Mouse (Mus musculus) midbrain, embryonic 11.5 days (tissue): ENCODE data around the gene Hist1h3g. TPM values are rescaled to one million over a fixed set of nuclear protein-coding genes. Genes with fewer than 3 reads are reported as not detected.

ENCODE experiments used
- ATAC-seq: fragments of 200-750 bp; cut with Nextera tagmentation; 2 replicates; pipeline ENCODE4 v1.8.0; 2017; ENCODE audit warnings: moderate TSS enrichment, moderate library complexity; ENCODE audit not compliant: low FRiP score
- DNase-seq: peaks from one replicate; pipeline ENCODE4 v3.0.0; 2015; ENCODE audit warnings: low spot score; ENCODE audit errors: missing footprints
- H3K27ac ChIP-seq: fragments of 300-500 bp; sonication (generic); 2 replicates; pipeline ENCODE4 v1.5.1; 2014; ENCODE audit warnings: low read depth, low read length
- H3K27me3 ChIP-seq: fragments of 300-500 bp; sonication (generic); 2 replicates; pipeline ENCODE4 v1.6.1; 2014; ENCODE audit warnings: mild to moderate bottlenecking, low read length, moderate library complexity, mixed read lengths; ENCODE audit not compliant: control insufficient read depth, insufficient read depth
- H3K36me3 ChIP-seq: fragments of 300-500 bp; sonication (generic); 2 replicates; pipeline ENCODE4 v1.6.1; 2014; ENCODE audit warnings: mild to moderate bottlenecking, low read length, moderate library complexity, mixed read lengths; ENCODE audit not compliant: control insufficient read depth, insufficient read depth
- H3K4me1 ChIP-seq: fragments of 300-500 bp; sonication (generic); 2 replicates; pipeline ENCODE4 v1.6.1; 2014; ENCODE audit warnings: low read length; ENCODE audit not compliant: control insufficient read depth, insufficient read depth
- H3K4me2 ChIP-seq: fragments of 300-500 bp; sonication (generic); 2 replicates; pipeline ENCODE4 v1.6.1; 2014; ENCODE audit warnings: mild to moderate bottlenecking, moderate library complexity
- H3K4me3 ChIP-seq: fragments of 300-500 bp; sonication (generic); 2 replicates; pipeline ENCODE4 v1.5.1; 2014; ENCODE audit warnings: low read depth, low read length
- H3K9ac ChIP-seq: fragments of 300-500 bp; sonication (generic); 2 replicates; pipeline ENCODE4 v1.6.1; 2014; ENCODE audit warnings: low read length
- H3K9me3 ChIP-seq: fragments of 300-500 bp; sonication (generic); 2 replicates; pipeline ENCODE4 v1.6.1; 2016; ENCODE audit warnings: low read length; ENCODE audit not compliant: control insufficient read depth
- WGBS: fragments of 180-500 bp; shearing (Covaris S2); extraction: QIAGEN DNeasy Blood & Tissue Kit; methylation state at CpG from one replicate; pipeline ENCODE4 v1.1.7; 2014; 5-methylcytosine and 5-hydroxymethylcytosine counted together
- polyA plus RNA-seq: library from polyadenylated mRNA; unstranded; fragments of >200 nt; fragmentation: Nextera tagmentation; extraction: Ambion mirVana; gene quantifications from 2 replicates; pipeline ENCODE4 v1.2.1, GENCODE M21; 2014

Gene Hist1h3g
- polyA plus RNA-seq, 1 experiment from 2014 or later, result 4.0 TPM

- ATAC-seq (no peak), DNase-seq (peak; percentile 93)
- peak overlapping the region; percentile 81 for H3K27ac ChIP-seq
- no peaks in the 10 kb centered on the region for H3K36me3 ChIP-seq
- 1% methylated on average over 7 of the region's 7 CpGs for WGBS
- H3K4me1 ChIP-seq, result peaks cover 11% of the 10 kb centered on the region
- no peaks in the 10 kb centered on the region for H3K9me3 ChIP-seq
- peak overlapping the region; percentile 77 for H3K9ac ChIP-seq
- no peaks in the 10 kb centered on the region for H3K27me3 ChIP-seq
- peak overlapping the region; percentile 39 for H3K4me3 ChIP-seq
- peak overlapping the region; percentile 61 for H3K4me2 ChIP-seq
These were observed 41.2 kb downstream of the Hist1h3g start for GRCm38 (mm10) chr13:23576351-23576881.

- DNase-seq, result peak; percentile 91
- Histone ChIP-seq H3K36me3 (no peaks in the 10 kb centered on the region), H3K27me3 (no peaks in the 10 kb centered on the region), H3K4me2 (peak overlapping the region; percentile 61), H3K9me3 (no peaks in the 10 kb centered on the region), H3K4me1 (peaks cover 11% of the 10 kb centered on the region), H3K27ac (peak overlapping the region; percentile 81), H3K4me3 (peak overlapping the region; percentile 39), H3K9ac (peak overlapping the region; percentile 77)
- WGBS, result 50% methylated on average over 6 of the region's 6 CpGs
- ATAC-seq, result no peak
These were observed 41.9 kb downstream of the Hist1h3g start for GRCm38 (mm10) chr13:23576906-23577639.

- Histone ChIP-seq H3K4me1 (peaks cover 12% of the 10 kb centered on the region), H3K4me2 (no peak overlapping the region), H3K9ac (no peak overlapping the region), H3K9me3 (no peaks in the 10 kb centered on the region), H3K27ac (no peak overlapping the region; the same call in 1 of the 2 replicates), H3K4me3 (no peak overlapping the region), H3K36me3 (no peaks in the 10 kb centered on the region), H3K27me3 (no peaks in the 10 kb centered on the region)
- WGBS, result 100% methylated on average over 1 of the region's 1 CpGs
- DNase-seq (peak; percentile 84), ATAC-seq (no peak)
These were observed 42.6 kb downstream of the Hist1h3g start for GRCm38 (mm10) chr13:23577835-23578234.

GRCm38 (mm10) chr13:23581408-23582218 is 46.4 kb downstream of the Hist1h3g start, which contains the start of gene Hist1h4d:
TSS of gene Hist1h4d (plus strand) at chr13:23581598.
- Histone ChIP-seq H3K27ac (peak within 1 kb of the TSS; percentile 77), H3K9me3 (no peaks in the 10 kb centered on the region), H3K27me3 (no peaks in the 10 kb centered on the region), H3K9ac (peak within 1 kb of the TSS; percentile 69), H3K36me3 (no peaks in the 10 kb centered on the region), H3K4me1 (peaks cover 20% of the 10 kb centered on the region), H3K4me3 (peak within 1 kb of the TSS; percentile 42), H3K4me2 (peak within 1 kb of the TSS; percentile 63)
- peak; percentile 100 for DNase-seq
- WGBS, result under 1% methylated on average over 43 of the region's 43 CpGs
- ATAC-seq, result peak; percentile 89

GRCm38 (mm10) chr13:23582219-23583056 is 47.2 kb downstream of the Hist1h3g start:
- peaks cover 17% of the 10 kb centered on the region; the same call in 1 of the 2 replicates for H3K4me1 ChIP-seq
- 6% methylated on average over 6 of the region's 6 CpGs for WGBS
- DNase-seq, result peak; percentile 93

GRCm38 (mm10) chr13:23583387-23584068 is 48.3 kb downstream of the Hist1h3g start:
- Histone ChIP-seq H3K9ac (peak overlapping the region; percentile 22; the same call in 1 of the 2 replicates), H3K4me2 (peak overlapping the region; percentile 12)

More at GRCm38 (mm10) chr13:23582219-23583056, 47.2 kb downstream of the Hist1h3g start:
- peak overlapping the region; percentile 42 for H3K4me3 ChIP-seq
- no peaks in the 10 kb centered on the region for H3K9me3 ChIP-seq
- no peaks in the 10 kb centered on the region for H3K36me3 ChIP-seq
- ATAC-seq, result no peak
- peak overlapping the region; percentile 77 for H3K27ac ChIP-seq
- H3K9ac ChIP-seq, result peak overlapping the region; percentile 69
- H3K27me3 ChIP-seq, result no peaks in the 10 kb centered on the region
- H3K4me2 ChIP-seq, result peak overlapping the region; percentile 63

GRCm38 (mm10) chr13:23584331-23584730 is 49.1 kb downstream of the Hist1h3g start:
- ATAC-seq, result no peak
- H3K36me3 ChIP-seq, result no peaks in the 10 kb centered on the region
- H3K9ac ChIP-seq, result peak overlapping the region; percentile 85
- no peaks in the 10 kb centered on the region for H3K9me3 ChIP-seq
- H3K4me2 ChIP-seq, result peak overlapping the region; percentile 78
- H3K27me3 ChIP-seq, result no peaks in the 10 kb centered on the region
- H3K27ac ChIP-seq, result peak overlapping the region; percentile 98
- H3K4me1 ChIP-seq, result peaks cover 17% of the 10 kb centered on the region; the same call in 1 of the 2 replicates
- peak; percentile 90 for DNase-seq
- peak overlapping the region; percentile 40; the same call in 1 of the 2 replicates for H3K4me3 ChIP-seq

More at GRCm38 (mm10) chr13:23583387-23584068, 48.3 kb downstream of the Hist1h3g start:
- Histone ChIP-seq H3K36me3 (no peaks in the 10 kb centered on the region), H3K4me1 (peaks cover 17% of the 10 kb centered on the region; the same call in 1 of the 2 replicates), H3K9me3 (no peaks in the 10 kb centered on the region), H3K27me3 (no peaks in the 10 kb centered on the region), H3K4me3 (no peak overlapping the region), H3K27ac (peak overlapping the region; percentile 77)
- peak; percentile 85 for DNase-seq
- ATAC-seq, result no peak

GRCm38 (mm10) chr13:23585029-23585441 is 49.8 kb downstream of the Hist1h3g start:
- Histone ChIP-seq H3K4me3 (peak overlapping the region; percentile 40), H3K4me2 (peak overlapping the region; percentile 78), H3K36me3 (no peaks in the 10 kb centered on the region), H3K27me3 (no peaks in the 10 kb centered on the region), H3K27ac (peak overlapping the region; percentile 98), H3K4me1 (peaks cover 17% of the 10 kb centered on the region; the same call in 1 of the 2 replicates), H3K9me3 (no peaks in the 10 kb centered on the region), H3K9ac (peak overlapping the region; percentile 85)
- ATAC-seq, result peak; percentile 8
- peak; percentile 97 for DNase-seq
- under 1% methylated on average over 21 of the region's 21 CpGs for WGBS
